ENCODE assay signal across 16 mouse cellular contexts in the genomic region with DNA sequence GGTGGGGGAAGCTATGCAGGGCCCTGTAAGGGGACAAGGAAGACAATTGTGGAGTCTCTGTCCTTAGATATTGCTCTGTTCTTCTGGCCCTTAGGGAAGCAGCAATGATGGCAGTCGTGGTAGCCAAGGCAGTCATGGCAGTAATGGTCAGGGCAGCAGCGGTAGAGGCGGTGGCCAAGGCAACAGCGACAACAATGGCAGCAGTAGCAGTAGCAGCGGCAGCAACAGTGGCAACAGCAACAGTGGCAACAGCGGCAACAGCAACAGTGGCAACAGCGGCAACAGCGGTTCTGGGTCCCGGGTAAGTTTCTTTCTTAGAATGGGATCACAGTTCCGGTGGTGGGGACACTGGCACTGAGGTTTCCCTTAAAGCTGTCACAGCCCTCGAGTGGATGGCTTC. TPM values are rescaled to one million over a fixed set of nuclear protein-coding genes. Genes with fewer than 3 reads are reported as not detected.
DNase-seq lines count a peak whose midpoint lies in the region; ATAC-seq and TF ChIP-seq lines count a peak whose summit lies in the region.
"Had no signal": no experiment of that assay in that cellular context is flagged by ENCODE, and none has a peak within 500 bp of the region (broad histone marks: within the 10 kb centered on the region; RNA-seq: fewer than 3 reads in every experiment).

No protein-coding gene starts in this region.

- no peak for ATAC-seq in heart, embryonic 12.5 days (ENCODE audit: insufficient number of reproducible peaks, low FRiP score)
- no peak for ATAC-seq in forebrain, embryonic 13.5 days
- no peak for ATAC-seq in midbrain, embryonic 13.5 days

- 38% methylated on average over 11 of the region's 11 CpGs for WGBS in heart, embryonic 12.5 days
- WGBS in forebrain, embryonic 13.5 days = 38% methylated on average over 11 of the region's 11 CpGs
- WGBS in midbrain, embryonic 13.5 days = 45% methylated on average over 11 of the region's 11 CpGs

- H3K27ac ChIP-seq in heart, embryonic 12.5 days (ENCODE audit: poor library complexity, severe bottlenecking) = no peak overlapping the region
- H3K27ac ChIP-seq in forebrain, embryonic 13.5 days = no peak overlapping the region
- no peak overlapping the region for H3K27ac ChIP-seq in midbrain, embryonic 13.5 days
- H3K27ac ChIP-seq: liver, embryonic 14.5 days had no signal

- intact Hi-C loops in heart, postnatal 25 days (cut with DNase I) = no loop called here

- H3K36me3 ChIP-seq in heart, embryonic 12.5 days = no peaks in the 10 kb centered on the region
- H3K36me3 ChIP-seq in forebrain, embryonic 13.5 days (ENCODE audit: poor library complexity, severe bottlenecking) = no peaks in the 10 kb centered on the region
- H3K36me3 ChIP-seq in midbrain, embryonic 13.5 days = no peaks in the 10 kb centered on the region

- no peak for TF ChIP-seq CTCF in brain, embryonic 14.5 days (IDR thresholded peaks at IDR 0.05; ENCODE audit: borderline replicate concordance, extremely low read depth, insufficient read depth, insufficient read length)

- H3K4me2 ChIP-seq in heart, embryonic 12.5 days = peak overlapping the region; percentile 53
- peak overlapping the region; percentile 18; the same call in 1 of the 2 replicates for H3K4me2 ChIP-seq in forebrain, embryonic 13.5 days
- peak overlapping the region; percentile 25; the same call in 1 of the 2 replicates for H3K4me2 ChIP-seq in midbrain, embryonic 13.5 days (replicated peaks)

- H3K4me1 ChIP-seq in heart, embryonic 12.5 days (replicated peaks) = peaks cover 14% of the 10 kb centered on the region
- no peaks in the 10 kb centered on the region for H3K4me1 ChIP-seq in forebrain, embryonic 13.5 days
- 0 out of 2 replicates have a peak, but pooled peaks cover 2% of the 10 kb centered on the region for H3K4me1 ChIP-seq in midbrain, embryonic 13.5 days (replicated peaks)

- TF ChIP-seq POLR2A in brain, embryonic 14.5 days (IDR thresholded peaks at IDR 0.05; ENCODE audit: borderline replicate concordance, extremely low read depth, insufficient read depth, insufficient read length, poor library complexity, severe bottlenecking) = no peak

- no peaks in the 10 kb centered on the region for H3K9me3 ChIP-seq in heart, embryonic 12.5 days (replicated peaks)
- H3K9me3 ChIP-seq in forebrain, embryonic 13.5 days (replicated peaks) = no peaks in the 10 kb centered on the region
- no peaks in the 10 kb centered on the region for H3K9me3 ChIP-seq in midbrain, embryonic 13.5 days

- DNase-seq in heart, postnatal 25 days (ENCODE audit: low spot score) = no peak
- peak; percentile 28 for DNase-seq in brain, embryonic 14.5 days (ENCODE audit: low read depth)
- DNase-seq in left cerebral cortex, adult 18-20 months (ENCODE audit: low spot score in 2 of 2) = no peak
- no peak for DNase-seq in cerebellum, adult 9-11 months
- DNase-seq in frontal cortex, postnatal 10 days (ENCODE audit: low spot score in 2 of 2) = no peak
- DNase-seq: cerebellum, adult 9-10 months; gastrocnemius, postnatal 36 days; kidney, postnatal 14 days; lung, postnatal 4 days; right cerebral cortex, postnatal 25 days had no signal

- peak overlapping the region; percentile 39; the same call in 1 of the 2 replicates for H3K9ac ChIP-seq in heart, embryonic 12.5 days
- H3K9ac ChIP-seq in forebrain, embryonic 13.5 days = no peak overlapping the region
- H3K9ac ChIP-seq in midbrain, embryonic 13.5 days (replicated peaks) = no peak overlapping the region
- H3K9ac ChIP-seq: liver, embryonic 14.5 days had no signal

- no peak overlapping the region for H3K4me3 ChIP-seq in heart, embryonic 12.5 days
- no peak overlapping the region for H3K4me3 ChIP-seq in forebrain, embryonic 13.5 days
- H3K4me3 ChIP-seq in midbrain, embryonic 13.5 days (replicated peaks) = no peak overlapping the region
- H3K4me3 ChIP-seq: erythroblast, embryonic 14.5 days had no signal

- peaks cover 36% of the 10 kb centered on the region for H3K27me3 ChIP-seq in heart, embryonic 12.5 days (replicated peaks)
- 0 out of 2 replicates have a peak, but pooled peaks cover 7% of the 10 kb centered on the region for H3K27me3 ChIP-seq in forebrain, embryonic 13.5 days
- 0 out of 2 replicates have a peak, but pooled peaks cover 3% of the 10 kb centered on the region for H3K27me3 ChIP-seq in midbrain, embryonic 13.5 days

RNA-seq across cellular contexts. Expression of gene Dmkn, which starts 1.6 kb away (rescaled TPM):
- 1.1 TPM in 2 replicates for polyA plus RNA-seq in heart, embryonic 12.5 days (2016; fragmentation: Nextera tagmentation; extraction: Ambion mirVana)
- 1 to 10 TPM; 3.6 to 6.6 TPM for total RNA-seq in heart, postnatal 25 days (2021)
- 3.5 and 14.2 TPM in 2 replicates for polyA plus RNA-seq in brain, embryonic 14.5 days (2012; rRNA removed)
- polyA plus RNA-seq in forebrain, embryonic 13.5 days (2015; fragmentation: Nextera tagmentation; extraction: Ambion mirVana) = 0.68 TPM in 1 of 2 replicates, not detected in the other
- 0.27 and 0.57 TPM in 2 replicates for polyA plus RNA-seq in midbrain, embryonic 13.5 days (2015; fragmentation: Nextera tagmentation; extraction: Ambion mirVana)
- 1 to 10 TPM; 1.9 to 4.0 TPM for total RNA-seq in left cerebral cortex, adult 18-20 months (2021)
- polyA plus RNA-seq: erythroblast, embryonic 14.5 days had no signal

RNA-seq across cellular contexts. Expression of gene Sbsn, which starts 13.9 kb away (rescaled TPM):
- polyA plus RNA-seq in heart, embryonic 12.5 days (2016; fragmentation: Nextera tagmentation; extraction: Ambion mirVana) = 0.58 and 0.72 TPM in 2 replicates
- 1 to 10 TPM; 2.3 to 5.5 TPM for total RNA-seq in heart, postnatal 25 days (2021)
- 5.1 and 8.8 TPM in 2 replicates for polyA plus RNA-seq in brain, embryonic 14.5 days (2012; rRNA removed)
- polyA plus RNA-seq in forebrain, embryonic 13.5 days (2015; fragmentation: Nextera tagmentation; extraction: Ambion mirVana) = 1.5 and 1.9 TPM in 2 replicates
- polyA plus RNA-seq in midbrain, embryonic 13.5 days (2015; fragmentation: Nextera tagmentation; extraction: Ambion mirVana) = 2.3 TPM in 2 replicates
- 10 to 100 TPM in 1 of 2 experiments, 1 to 10 TPM in 1; 8.2 to 12.9 TPM for total RNA-seq in left cerebral cortex, adult 18-20 months (2021)

RNA-seq across cellular contexts. Expression of gene Gapdhs, which starts 21.7 kb away (rescaled TPM):
- not detected in 2 replicates for polyA plus RNA-seq in heart, embryonic 12.5 days (2016; fragmentation: Nextera tagmentation; extraction: Ambion mirVana)
- total RNA-seq in heart, postnatal 25 days (2021) = not detected
- polyA plus RNA-seq in brain, embryonic 14.5 days (2012; rRNA removed) = 0.50 TPM in 1 of 2 replicates, not detected in the other
- polyA plus RNA-seq in forebrain, embryonic 13.5 days (2015; fragmentation: Nextera tagmentation; extraction: Ambion mirVana) = 0.93 and 1.0 TPM in 2 replicates
- polyA plus RNA-seq in midbrain, embryonic 13.5 days (2015; fragmentation: Nextera tagmentation; extraction: Ambion mirVana) = 1.1 and 2.2 TPM in 2 replicates
- total RNA-seq in left cerebral cortex, adult 18-20 months (2021) = not detected
- total RNA-seq: gastrocnemius, postnatal 36 days had no signal
- polyA plus RNA-seq: erythroblast, embryonic 14.5 days; intestine, embryonic 14.5 days; liver, embryonic 14.5 days had no signal

RNA-seq across cellular contexts. Expression of gene Krtdap, which starts 22.5 kb away (rescaled TPM):
- polyA plus RNA-seq in heart, embryonic 12.5 days (2016; fragmentation: Nextera tagmentation; extraction: Ambion mirVana) = not detected in 2 replicates
- total RNA-seq in heart, postnatal 25 days (2021) = not detected
- 5.6 and 30.7 TPM in 2 replicates for polyA plus RNA-seq in brain, embryonic 14.5 days (2012; rRNA removed)
- polyA plus RNA-seq in forebrain, embryonic 13.5 days (2015; fragmentation: Nextera tagmentation; extraction: Ambion mirVana) = not detected in 2 replicates
- polyA plus RNA-seq in midbrain, embryonic 13.5 days (2015; fragmentation: Nextera tagmentation; extraction: Ambion mirVana) = not detected in 2 replicates
- total RNA-seq in left cerebral cortex, adult 18-20 months (2021) = not detected
- total RNA-seq: gastrocnemius, postnatal 36 days had no signal
- polyA plus RNA-seq: erythroblast, embryonic 14.5 days; liver, embryonic 14.5 days had no signal

RNA-seq across cellular contexts. Expression of gene Tmem147, which starts 35.8 kb away (rescaled TPM):
- polyA plus RNA-seq in heart, embryonic 12.5 days (2016; fragmentation: Nextera tagmentation; extraction: Ambion mirVana) = 158 and 165 TPM in 2 replicates
- total RNA-seq in heart, postnatal 25 days (2021) = 100 to 1,000 TPM; 269 to 278 TPM
- 187 and 251 TPM in 2 replicates for polyA plus RNA-seq in brain, embryonic 14.5 days (2012; rRNA removed)
- polyA plus RNA-seq in forebrain, embryonic 13.5 days (2015; fragmentation: Nextera tagmentation; extraction: Ambion mirVana) = 182 and 188 TPM in 2 replicates
- 200 and 203 TPM in 2 replicates for polyA plus RNA-seq in midbrain, embryonic 13.5 days (2015; fragmentation: Nextera tagmentation; extraction: Ambion mirVana)
- total RNA-seq in left cerebral cortex, adult 18-20 months (2021) = 100 to 1,000 TPM; 114 to 129 TPM
